Mouse (Mus musculus) testis, adult 2 months (tissue): ENCODE data around the gene Tmc1.

ENCODE experiments used
- CTCF ChIP-seq: fragments of 200-500 bp; IDR thresholded peaks from 2 replicates; pipeline ENCODE4 v1.5.1; 2012; ENCODE audit warnings: low read depth, mild to moderate bottlenecking, inconsistent platforms, low read length, moderate library complexity; ENCODE audit not compliant: control insufficient read depth, insufficient read depth, insufficient replicate concordance
- POLR2A ChIP-seq: fragments of 200-500 bp; IDR thresholded peaks from 2 replicates; pipeline ENCODE4 v1.6.1; 2012; ENCODE audit warnings: low read depth, mild to moderate bottlenecking, inconsistent platforms, low read length, moderate library complexity; ENCODE audit not compliant: control insufficient read depth

DNA sequence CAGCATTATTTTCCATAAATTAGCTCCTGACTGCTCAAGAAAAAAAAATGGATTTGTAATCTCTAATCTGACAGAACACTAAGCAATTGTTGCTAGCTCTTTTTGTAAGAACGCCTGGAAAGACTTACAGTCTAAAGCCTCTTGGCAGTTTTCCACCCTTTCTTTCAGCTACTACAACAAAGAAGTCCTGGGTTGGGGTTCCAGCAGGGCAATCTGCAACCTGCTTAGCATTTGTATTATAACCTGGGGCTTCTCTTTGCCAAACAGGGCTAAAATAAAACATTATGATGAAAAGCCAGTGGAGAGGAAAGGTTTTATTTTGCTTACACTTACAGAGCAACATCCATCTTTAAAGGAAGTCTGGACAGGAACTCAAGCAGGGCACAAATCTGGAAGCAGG lies 24.1 kb upstream of the Tmc1 start:
- TF ChIP-seq POLR2A (no peak), CTCF (no peak)
